Mouse (Mus musculus) neural tube, embryonic 11.5 days (tissue): Measurements from ENCODE around the gene Bahd1. TPM values are rescaled to one million over a fixed set of nuclear protein-coding genes. Genes with fewer than 3 reads are reported as not detected.

Experiments
- ATAC-seq: fragments of 200-750 bp; cut with Nextera tagmentation; 2 replicates; pipeline ENCODE4 v1.8.0; 2017; ENCODE audit warnings: moderate number of reproducible peaks, mild to moderate bottlenecking, moderate TSS enrichment, moderate library complexity; ENCODE audit not compliant: insufficient read depth, low FRiP score, low TSS enrichment
- DNase-seq: peaks from one replicate; pipeline ENCODE4 v3.0.0-alpha.2; 2015; ENCODE audit warnings: low spot score
- H3K27ac ChIP-seq: fragments of 300-500 bp; sonication (generic); 2 replicates; pipeline ENCODE4 v1.5.1; 2014; ENCODE audit warnings: low read depth, mild to moderate bottlenecking, low read length
- H3K27me3 ChIP-seq: fragments of 300-500 bp; sonication (generic); 2 replicates; pipeline ENCODE4 v1.6.1; 2014; ENCODE audit warnings: mild to moderate bottlenecking, low read length, mixed read lengths; ENCODE audit not compliant: control insufficient read depth, insufficient read depth
- H3K36me3 ChIP-seq: fragments of 300-500 bp; sonication (generic); 2 replicates; pipeline ENCODE4 v1.6.1; 2014; ENCODE audit warnings: mild to moderate bottlenecking, low read length, moderate library complexity, mixed read lengths; ENCODE audit not compliant: control insufficient read depth, insufficient read depth
- H3K4me1 ChIP-seq: fragments of 300-500 bp; sonication (generic); 2 replicates; pipeline ENCODE4 v1.6.1; 2014; ENCODE audit warnings: low read length, mixed read lengths; ENCODE audit not compliant: control insufficient read depth, insufficient read depth
- H3K4me2 ChIP-seq: fragments of 300-500 bp; sonication (generic); 2 replicates; pipeline ENCODE4 v1.6.1; 2014; ENCODE audit warnings: low read depth, mild to moderate bottlenecking, moderate library complexity
- H3K4me3 ChIP-seq: fragments of 300-500 bp; sonication (generic); 2 replicates; pipeline ENCODE4 v1.5.1; 2014; ENCODE audit warnings: low read depth, low read length
- H3K9ac ChIP-seq: fragments of 300-500 bp; sonication (generic); 2 replicates; pipeline ENCODE4 v1.6.1; 2014; ENCODE audit warnings: mild to moderate bottlenecking, low read length
- H3K9me3 ChIP-seq: fragments of 300-500 bp; sonication (generic); 2 replicates; pipeline ENCODE4 v1.6.1; 2016; ENCODE audit warnings: low read length; ENCODE audit not compliant: control insufficient read depth
- WGBS: fragments of 180-500 bp; shearing (Covaris S2); extraction: QIAGEN DNeasy Blood & Tissue Kit; methylation state at CpG from one replicate; pipeline ENCODE4 v1.1.7; 2014; 5-methylcytosine and 5-hydroxymethylcytosine counted together
- polyA plus RNA-seq: library from polyadenylated mRNA; unstranded; fragments of >200 nt; fragmentation: Nextera tagmentation; extraction: Ambion mirVana; gene quantifications from 2 replicates; pipeline ENCODE4 v1.2.1, GENCODE M21; 2014

Gene Bahd1
- polyA plus RNA-seq, 1 experiment from 2014 or later: 1.5 TPM

- Histone ChIP-seq H3K4me2 (no peak overlapping the region), H3K4me3 (no peak overlapping the region), H3K27ac (no peak overlapping the region), H3K9me3 (no peaks in the 10 kb centered on the region), H3K9ac (no peak overlapping the region), H3K27me3 (no peaks in the 10 kb centered on the region), H3K36me3 (no peaks in the 10 kb centered on the region), H3K4me1 (no peaks in the 10 kb centered on the region)
- DNase-seq: no peak
- ATAC-seq: no peak
- 76% methylated on average over 7 of the region's 7 CpGs for WGBS
Measured at GRCm38 (mm10) chr2:118963676-118964012, 63.5 kb downstream of the Bahd1 start.

DNA sequence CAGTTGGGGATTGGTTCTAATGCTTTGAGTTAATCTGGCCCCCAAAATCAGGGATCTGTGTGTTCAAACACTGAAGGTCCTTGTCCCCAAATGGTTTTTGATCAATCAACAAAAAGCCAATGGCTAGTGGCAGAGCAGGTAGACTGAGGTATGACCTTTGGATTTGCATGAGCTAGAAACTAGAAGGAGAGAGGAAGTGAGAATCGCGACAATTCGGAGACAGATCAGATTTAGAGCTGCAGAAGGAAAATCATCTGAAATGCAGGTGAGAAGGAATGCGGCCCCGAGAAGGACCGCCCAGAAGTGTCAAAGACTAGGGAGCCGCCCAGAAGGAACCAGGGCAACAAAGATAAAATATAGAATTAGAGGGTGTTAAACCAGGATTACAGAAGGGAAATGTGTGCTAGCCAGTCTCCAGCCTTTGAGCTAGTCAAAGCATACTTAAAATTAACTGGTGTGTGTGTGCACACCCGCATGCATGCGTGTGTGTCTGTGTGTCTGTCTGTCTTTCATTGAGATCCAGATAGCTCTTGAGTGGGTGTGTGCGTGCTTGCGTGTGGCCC lies 69.5 kb downstream of the Bahd1 start:
- ATAC-seq: no peak
- H3K4me2 ChIP-seq: no peak overlapping the region
- no peaks in the 10 kb centered on the region for H3K9me3 ChIP-seq
- H3K4me1 ChIP-seq: no peaks in the 10 kb centered on the region
- no peak overlapping the region for H3K4me3 ChIP-seq
- no peak for DNase-seq
- H3K9ac ChIP-seq: no peak overlapping the region
- H3K27me3 ChIP-seq: peaks cover 9% of the 10 kb centered on the region
- H3K27ac ChIP-seq: no peak overlapping the region
- H3K36me3 ChIP-seq: no peaks in the 10 kb centered on the region
- WGBS: 84% methylated on average over 11 of the region's 11 CpGs

DNA sequence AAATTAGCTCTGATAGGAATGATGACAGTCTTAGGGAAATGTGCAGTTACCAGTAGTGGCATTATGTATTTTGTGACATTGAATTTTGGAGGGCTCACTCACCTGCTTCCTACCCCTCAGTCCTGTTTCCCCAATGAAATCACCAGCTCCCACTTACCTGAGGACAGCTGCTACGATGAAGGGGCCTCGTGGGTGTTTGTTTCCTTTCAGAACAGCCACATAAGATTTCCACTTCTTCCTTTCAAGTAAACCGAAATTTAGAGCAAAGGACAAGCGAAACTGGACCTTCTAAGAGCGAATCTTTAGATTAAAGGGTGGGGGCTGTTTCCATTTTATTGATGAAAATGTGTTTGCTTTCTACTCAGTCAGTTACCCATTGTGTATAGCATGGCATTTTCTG lies 71.9 kb downstream of the Bahd1 start:
- Histone ChIP-seq H3K9ac (no peak overlapping the region), H3K27me3 (peaks cover 21% of the 10 kb centered on the region), H3K4me3 (no peak overlapping the region), H3K36me3 (no peaks in the 10 kb centered on the region), H3K4me2 (no peak overlapping the region), H3K27ac (no peak overlapping the region), H3K9me3 (no peaks in the 10 kb centered on the region), H3K4me1 (no peaks in the 10 kb centered on the region)
- ATAC-seq (no peak), DNase-seq (no peak)
- 76% methylated on average over 5 of the region's 5 CpGs for WGBS

GRCm38 (mm10) chr2:118972687-118973376 lies 72.7 kb downstream of the Bahd1 start:
- ATAC-seq: peak; percentile 76
- WGBS: 2% methylated on average over 33 of the region's 33 CpGs
- H3K27me3 ChIP-seq: peaks cover 29% of the 10 kb centered on the region

More at GRCm38 (mm10) chr2:118972687-118973376, 72.7 kb downstream of the Bahd1 start:
- no peaks in the 10 kb centered on the region for H3K4me1 ChIP-seq
- no peaks in the 10 kb centered on the region for H3K9me3 ChIP-seq
- peak overlapping the region; percentile 64 for H3K4me2 ChIP-seq
- peak overlapping the region; percentile 56 for H3K9ac ChIP-seq
- H3K36me3 ChIP-seq: no peaks in the 10 kb centered on the region
- H3K27ac ChIP-seq: no peak overlapping the region
- peak overlapping the region; percentile 23 for H3K4me3 ChIP-seq
- peak; percentile 93 for DNase-seq

Other genes with a start within 250 kb of the Bahd1 start
- gene Pak6, start 237.1 kb upstream of the Bahd1 start, polyA plus RNA-seq: 0.78 and 1.6 TPM in 2 replicates
- not detected in 2 replicates for gene Ankrd63, start 196.4 kb upstream of the Bahd1 start, polyA plus RNA-seq
- 0.24 and 0.39 TPM in 2 replicates for gene Plcb2, start 171.9 kb upstream of the Bahd1 start, polyA plus RNA-seq
- gene Inafm2, start 154.6 kb upstream of the Bahd1 start, polyA plus RNA-seq: 28.5 and 29.2 TPM in 2 replicates
- gene Ccdc9b, start 137.7 kb upstream of the Bahd1 start, polyA plus RNA-seq: 0.90 and 0.96 TPM in 2 replicates
- not detected in 2 replicates for gene Phgr1, start 127.6 kb upstream of the Bahd1 start, polyA plus RNA-seq
- 10.9 and 12.6 TPM in 2 replicates for gene Disp2, start 120.7 kb upstream of the Bahd1 start, polyA plus RNA-seq
- gene Knstrn, start 86.4 kb upstream of the Bahd1 start, polyA plus RNA-seq: 146 TPM in 2 replicates
- gene Ivd, start 38.4 kb upstream of the Bahd1 start, polyA plus RNA-seq: 52.1 and 53.0 TPM in 2 replicates
- gene Chst14, start 26.1 kb downstream of the Bahd1 start, polyA plus RNA-seq: 23.4 and 26.0 TPM in 2 replicates
- gene Ccdc32, start 129.0 kb downstream of the Bahd1 start, polyA plus RNA-seq: 22.2 and 27.7 TPM in 2 replicates
- gene Rpusd2, start 134.4 kb downstream of the Bahd1 start, polyA plus RNA-seq: 5.7 and 7.0 TPM in 2 replicates
- 33.2 and 36.0 TPM in 2 replicates for gene Knl1, start 146.7 kb downstream of the Bahd1 start, polyA plus RNA-seq
- 56.9 and 61.4 TPM in 2 replicates for gene Rad51, start 212.4 kb downstream of the Bahd1 start, polyA plus RNA-seq